Mouse (Mus musculus) lung, postnatal 14 days (tissue): Measurements from ENCODE around the gene Ncbp3.

Experiments
- DNase-seq: peaks from one replicate; pipeline ENCODE4 v3.0.0; 2021

The Ncbp3 gene

GRCm38 (mm10) chr11:73047542-73047996 lies at the start of gene Ncbp3:
Gene Ncbp3, plus strand, starts transcription at chr11:73047783.
- DNase-seq: peak; percentile 98

- no peak for DNase-seq
These were observed 48.8 kb upstream of the Ncbp3 start, which contains the start of gene P2rx1 for GRCm38 (mm10) chr11:72998771-72999170. Gene P2rx1, plus strand, starts transcription at chr11:72999103.

DNA sequence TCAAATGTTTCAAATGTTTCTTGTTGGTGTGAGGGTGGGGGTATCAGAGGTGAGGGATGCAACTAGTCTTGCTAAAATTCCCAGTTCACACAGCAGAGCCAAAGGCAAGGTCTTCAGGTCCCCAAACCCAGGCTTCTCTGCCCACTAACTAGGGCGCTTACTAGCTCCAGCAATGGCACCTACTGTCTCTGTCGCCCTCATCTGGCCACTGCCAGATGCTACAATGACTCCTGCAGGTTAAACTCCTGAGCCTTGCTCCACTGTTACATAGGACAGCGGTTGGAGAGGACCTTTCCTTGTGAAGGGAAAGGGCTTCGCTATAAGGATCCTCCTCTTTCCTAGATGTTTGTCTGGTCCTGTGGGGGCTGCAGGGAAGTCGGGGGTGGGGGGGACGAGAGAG lies 46.6 kb upstream of the Ncbp3 start:
- peak; percentile 84 for DNase-seq

GRCm38 (mm10) chr11:73006377-73006776 lies 41.2 kb upstream of the Ncbp3 start:
- peak; percentile 55 for DNase-seq

GRCm38 (mm10) chr11:73007113-73007512 lies 40.5 kb upstream of the Ncbp3 start:
- DNase-seq: no peak

GRCm38 (mm10) chr11:73007698-73008481 lies 39.7 kb upstream of the Ncbp3 start:
- peak; percentile 78 for DNase-seq

GRCm38 (mm10) chr11:73008826-73009225 lies 38.8 kb upstream of the Ncbp3 start:
- no peak for DNase-seq

DNA sequence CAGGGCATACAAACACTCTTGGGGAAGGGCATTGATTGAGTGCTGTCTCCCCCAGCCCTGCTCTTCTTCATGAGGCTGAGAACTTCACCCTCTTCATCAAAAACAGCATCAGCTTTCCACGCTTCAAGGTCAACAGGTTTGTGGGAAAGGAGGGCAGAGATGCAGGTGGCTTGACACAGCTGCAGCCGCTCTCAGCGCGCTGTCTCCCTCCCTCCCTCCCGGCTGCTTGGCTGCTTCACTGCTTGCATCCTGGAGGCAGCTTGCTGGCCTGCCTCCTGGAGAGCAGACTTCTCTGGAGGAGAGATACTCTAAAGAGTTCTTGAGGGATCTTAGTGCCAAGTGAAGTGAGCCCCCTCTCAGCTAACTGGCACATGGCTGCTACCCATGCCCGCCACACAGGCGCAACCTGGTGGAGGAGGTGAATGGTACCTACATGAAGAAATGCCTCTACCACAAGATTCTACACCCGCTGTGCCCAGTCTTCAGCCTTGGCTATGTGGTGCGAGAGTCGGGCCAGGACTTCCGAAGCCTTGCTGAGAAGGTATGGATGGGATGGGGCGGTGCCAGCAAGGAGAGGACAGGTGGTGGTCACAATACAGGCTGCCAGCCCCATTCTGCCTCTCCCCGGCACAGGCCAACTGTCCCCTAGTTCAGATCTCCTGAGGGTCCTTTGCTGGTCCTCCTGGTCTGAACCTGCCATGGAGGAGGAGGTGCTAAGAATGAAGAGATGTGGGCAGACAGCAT lies 37.9 kb upstream of the Ncbp3 start:
- no peak for DNase-seq

DNA sequence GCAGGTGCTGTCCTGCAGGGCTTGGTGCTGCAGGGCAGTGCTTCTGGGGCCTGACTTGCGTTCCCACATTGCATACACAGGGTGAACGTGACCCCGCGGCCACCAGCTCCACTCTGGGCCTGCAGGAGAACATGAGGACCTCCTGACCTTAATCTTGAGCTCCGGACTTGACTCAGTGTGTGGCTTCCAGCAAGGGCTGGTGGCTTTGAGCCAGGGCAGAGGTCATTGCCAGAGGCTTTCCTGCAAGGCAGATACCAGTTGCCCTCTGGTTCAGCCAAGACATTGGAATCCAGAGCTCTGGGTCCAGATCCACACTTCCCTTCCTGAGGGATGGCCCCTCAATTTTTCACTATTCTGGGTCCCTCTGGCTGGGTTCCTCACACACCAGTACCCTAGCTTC lies 33.6 kb upstream of the Ncbp3 start:
- no peak for DNase-seq

GRCm38 (mm10) chr11:73014831-73015344 lies 32.7 kb upstream of the Ncbp3 start:
- DNase-seq: no peak

DNA sequence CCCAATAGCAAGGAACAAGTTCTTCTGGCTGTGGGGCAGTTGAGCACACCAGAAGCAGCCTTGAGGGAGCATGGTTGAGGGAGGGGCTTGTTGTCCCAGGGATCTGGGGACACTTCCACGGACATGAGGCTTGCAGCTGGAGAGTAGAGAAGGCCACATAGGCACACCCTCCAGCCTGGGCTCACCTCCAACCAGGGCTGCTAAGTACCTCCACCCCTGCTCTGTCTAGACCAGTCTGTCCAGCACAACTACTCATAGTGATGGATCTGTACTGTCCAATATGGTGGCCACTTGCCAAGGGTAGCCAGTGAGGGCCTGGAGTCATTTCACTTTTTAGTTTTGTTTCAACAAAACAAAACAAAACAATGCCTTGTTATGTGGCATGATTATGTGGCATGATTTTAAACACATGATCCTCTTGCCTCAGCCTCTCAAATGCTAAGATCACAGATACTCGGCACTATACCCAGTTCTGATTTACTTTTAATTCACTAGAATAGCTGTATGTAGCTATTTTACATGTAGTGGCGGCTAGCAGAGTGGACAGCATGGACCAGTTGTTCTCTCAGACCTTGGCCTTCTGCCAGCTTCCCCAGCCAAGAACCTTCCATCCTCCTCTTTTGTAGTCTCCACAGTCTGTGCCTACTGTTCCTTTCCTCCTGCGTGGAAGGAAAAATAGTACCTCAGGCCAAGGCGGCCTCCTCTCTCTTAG lies 32.0 kb upstream of the Ncbp3 start:
- peak; percentile 40 for DNase-seq

DNA sequence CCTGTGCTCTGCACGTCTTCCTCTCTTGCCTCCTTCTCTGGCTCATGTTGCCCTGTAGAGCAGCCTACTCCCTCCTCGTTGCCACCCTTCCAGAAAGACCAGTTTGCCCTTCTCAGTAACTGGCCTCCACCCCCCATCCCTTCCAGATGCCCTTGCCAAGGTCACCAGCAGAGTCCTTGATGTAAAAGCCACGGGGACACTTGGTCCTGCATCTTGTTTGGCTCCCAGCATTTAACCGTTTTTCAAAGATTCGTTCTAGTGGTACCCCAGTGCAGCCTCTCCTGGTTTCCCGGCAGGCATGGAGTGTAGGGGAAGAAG lies 31.5 kb upstream of the Ncbp3 start:
- DNase-seq: no peak

DNA sequence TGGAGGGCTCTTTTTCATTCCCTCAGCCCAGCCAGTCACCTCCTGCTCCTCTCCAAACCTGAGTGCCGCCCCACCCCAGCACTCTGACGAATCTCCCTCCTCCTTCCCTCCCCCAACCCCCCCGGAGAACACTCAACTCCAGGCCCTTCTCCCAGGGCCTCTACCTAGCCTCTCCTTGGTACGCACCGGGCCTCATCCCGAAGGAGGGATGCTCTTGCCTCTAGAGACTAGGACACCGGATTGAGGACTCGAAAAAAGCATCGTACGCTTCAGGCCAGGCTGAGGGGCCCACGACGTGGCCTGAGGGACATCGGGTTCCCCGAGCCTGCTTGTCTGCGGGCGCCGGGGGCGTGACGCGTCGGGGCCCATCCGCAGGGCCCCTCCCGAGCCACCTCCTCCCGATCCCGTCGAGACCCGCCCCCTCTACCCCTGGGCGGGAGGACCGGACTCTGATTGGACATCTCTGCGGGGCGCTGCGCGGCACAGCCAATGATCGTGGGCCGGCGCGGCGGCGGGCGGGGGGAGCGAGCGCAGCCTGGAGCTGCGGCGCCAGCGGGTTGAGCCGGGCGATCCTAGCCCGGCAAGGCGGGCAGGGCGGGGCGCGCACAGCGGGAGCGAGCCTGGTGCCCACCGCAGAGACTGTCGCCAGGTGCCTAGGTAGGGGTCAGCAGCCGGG lies 29.0 kb upstream of the Ncbp3 start, which contains the start of gene Camkk1:
Camkk1 (plus strand) TSS at position 538 of the 676 bp plus-strand sequence.
- DNase-seq: peak; percentile 92

DNA sequence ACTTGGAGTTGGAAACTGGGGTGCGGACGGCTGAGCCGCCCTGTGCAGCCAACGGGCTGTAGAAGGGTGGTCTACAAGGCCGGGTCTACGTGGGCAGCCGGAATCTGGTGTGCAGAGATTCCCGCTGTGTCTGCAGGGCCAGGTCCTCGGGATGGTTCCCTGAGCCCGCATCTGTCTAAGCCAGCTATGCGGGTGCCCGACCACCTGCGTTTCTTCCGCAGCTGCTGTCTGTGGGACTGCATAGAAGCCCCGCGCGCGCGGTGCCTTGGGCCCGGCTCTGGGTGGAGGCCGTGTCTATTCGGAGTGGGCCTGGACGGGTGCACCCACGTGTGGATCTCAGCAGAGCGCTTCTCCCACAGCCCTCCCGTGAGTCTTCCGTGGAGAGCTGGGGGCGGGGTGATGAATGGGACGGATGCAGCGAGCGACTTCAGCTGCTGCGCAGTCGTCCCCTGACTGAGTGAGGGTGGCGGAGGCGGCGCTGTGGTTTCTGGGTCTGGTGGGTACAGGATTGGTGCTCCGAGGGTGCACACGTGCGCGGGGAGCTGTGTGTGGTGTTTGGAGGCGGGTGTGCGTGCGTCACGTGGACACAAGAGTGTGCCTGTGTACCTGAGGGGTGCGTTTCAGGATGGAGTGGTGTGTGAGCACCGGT lies 28.3 kb upstream of the Ncbp3 start:
- peak; percentile 46 for DNase-seq

GRCm38 (mm10) chr11:73020953-73021800 lies 26.4 kb upstream of the Ncbp3 start:
- DNase-seq: no peak

DNA sequence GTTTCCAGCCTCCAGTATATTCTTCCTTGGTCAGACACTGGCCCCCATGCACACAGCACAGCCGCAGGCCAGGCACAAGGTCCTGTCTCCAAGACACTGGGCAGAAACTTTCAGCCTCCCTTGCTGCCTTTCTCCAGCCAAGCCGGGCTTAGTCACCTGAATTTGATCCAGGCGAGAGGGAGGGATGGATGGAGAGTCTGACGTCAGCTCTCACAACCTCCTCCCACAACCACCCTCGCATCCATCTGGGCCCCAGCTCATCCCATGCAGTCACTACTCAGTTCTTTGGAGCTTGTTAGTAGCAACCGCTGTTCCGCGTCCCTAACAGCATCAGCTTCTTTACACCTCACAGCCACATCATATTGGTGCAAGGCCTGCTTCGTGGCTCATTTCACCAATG lies 24.5 kb upstream of the Ncbp3 start:
- peak; percentile 42 for DNase-seq

DNA sequence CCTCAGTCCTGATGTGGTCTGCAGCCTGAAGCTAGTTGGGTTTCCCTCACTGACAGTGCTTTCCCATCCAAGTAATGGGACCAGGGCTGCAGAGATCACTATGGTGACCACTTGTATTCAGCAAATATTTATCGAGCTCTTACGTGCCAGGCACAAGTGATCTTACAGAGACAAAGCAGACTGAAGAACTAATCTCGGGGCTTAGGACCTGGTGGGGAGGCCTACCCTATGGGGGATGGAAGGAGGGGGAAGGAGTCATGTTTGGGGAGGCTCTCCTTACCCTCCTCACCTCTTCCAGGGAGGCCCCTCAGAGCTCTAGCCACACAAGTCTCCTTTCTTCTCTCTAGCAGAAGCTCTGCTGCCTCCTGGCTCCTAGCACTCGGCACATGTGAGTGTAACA lies 23.8 kb upstream of the Ncbp3 start:
- DNase-seq: no peak

DNA sequence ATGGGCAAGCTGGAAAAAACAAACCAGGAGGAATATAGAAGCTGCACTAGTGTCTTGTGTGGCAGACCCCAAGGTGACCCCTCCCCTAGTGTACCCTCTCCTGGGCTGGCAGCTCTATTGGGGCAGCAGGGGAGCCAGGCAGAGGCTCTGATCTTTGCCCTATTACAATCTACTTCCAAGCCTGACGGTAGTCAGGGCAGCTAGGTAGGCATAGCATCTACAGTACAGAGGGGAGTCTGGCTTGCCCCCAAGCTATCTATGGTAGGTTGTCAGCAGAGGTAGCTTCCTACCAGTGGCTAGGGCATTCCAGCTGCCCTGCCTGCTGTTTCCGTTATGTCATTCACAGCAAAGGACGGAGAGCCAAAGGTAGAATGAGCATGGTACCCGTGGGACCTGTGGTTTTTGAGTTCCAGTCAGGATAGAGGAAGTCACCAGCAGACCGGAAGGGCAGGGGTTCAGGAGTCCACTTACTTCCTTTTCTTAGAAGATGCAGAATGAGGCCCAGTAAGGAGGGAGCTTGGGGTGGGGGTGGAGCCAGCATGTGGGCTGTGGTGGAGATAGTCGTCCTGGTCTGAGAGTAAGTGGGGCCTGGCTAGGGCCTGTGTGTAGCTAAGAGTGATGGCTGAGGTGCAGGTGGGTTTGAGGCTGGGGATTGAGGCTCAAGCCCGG lies 23.2 kb upstream of the Ncbp3 start:
- DNase-seq: peak; percentile 31

DNA sequence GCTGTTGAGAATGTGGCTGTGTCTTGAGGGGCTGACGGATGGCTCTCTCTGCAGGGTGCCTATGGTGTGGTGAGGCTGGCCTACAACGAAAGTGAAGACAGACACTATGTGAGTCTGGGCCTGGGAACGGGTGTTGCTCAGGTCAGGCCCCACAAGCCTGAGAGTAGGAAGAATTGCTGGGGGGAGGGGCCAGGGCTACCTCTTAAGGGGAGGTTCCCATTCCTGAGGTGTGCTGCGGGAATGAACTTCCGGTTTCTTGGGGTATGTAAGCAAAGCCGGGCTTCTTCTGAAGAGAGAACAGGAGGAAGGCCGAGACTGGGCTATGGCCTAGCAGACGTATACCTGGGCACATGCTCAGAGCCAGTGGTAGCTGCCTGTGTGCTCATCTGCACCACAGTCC lies 20.6 kb upstream of the Ncbp3 start:
- DNase-seq: peak; percentile 54

DNA sequence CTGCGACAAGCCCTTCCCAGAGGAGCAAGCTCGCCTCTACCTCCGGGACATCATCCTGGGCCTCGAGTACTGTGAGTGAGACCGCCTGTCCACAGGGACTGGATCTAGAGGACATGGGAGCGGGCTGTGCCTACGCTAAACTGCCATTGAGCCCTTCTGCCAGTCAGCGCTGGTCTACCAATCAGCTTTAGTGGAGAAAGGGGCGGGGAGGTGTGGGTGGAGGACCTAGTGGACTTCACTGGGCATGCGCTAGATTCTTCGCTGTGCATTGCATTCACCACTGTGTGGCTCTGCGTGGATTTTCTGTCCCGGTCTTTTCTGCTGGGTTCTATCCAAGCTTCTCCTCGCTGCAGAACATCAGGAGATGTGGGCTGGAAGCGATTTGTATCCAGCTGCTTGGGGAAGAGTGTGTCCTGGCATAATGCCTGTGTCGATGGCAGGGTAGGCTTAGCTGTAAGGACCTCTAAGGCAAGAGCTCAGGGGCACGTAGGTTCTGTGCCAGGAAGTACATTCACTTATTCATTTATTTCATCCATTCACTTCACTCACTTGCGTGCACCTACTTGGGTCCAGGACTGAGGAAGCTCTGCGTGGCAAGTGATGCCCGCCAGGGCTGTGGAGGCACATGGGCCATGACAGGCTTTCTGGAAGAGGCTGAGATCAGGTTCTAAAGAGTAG lies 16.6 kb upstream of the Ncbp3 start:
- DNase-seq: peak; percentile 88
